In the genomic region with DNA sequence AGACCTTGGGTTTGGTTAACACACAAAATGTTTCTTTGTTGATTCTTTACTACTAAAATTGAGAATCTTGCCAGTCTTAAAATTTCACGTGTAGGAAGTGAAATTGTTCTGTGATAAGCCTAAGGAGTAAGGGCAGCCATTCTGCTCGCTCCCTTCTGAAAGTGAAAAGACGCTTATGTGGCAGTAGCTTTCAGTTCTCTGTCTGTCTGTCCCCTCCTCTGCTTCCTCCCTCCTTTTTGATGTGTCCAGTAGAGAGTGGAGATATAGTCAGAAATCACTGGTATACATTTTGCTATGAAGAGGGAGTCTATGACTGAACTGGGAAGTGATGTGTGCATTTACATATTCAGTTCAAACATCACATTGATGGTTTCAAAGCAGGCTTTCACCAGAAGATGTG, we compare ENCODE assay signal across 18 mouse cellular contexts.
"Had no signal": no experiment of that assay in that cellular context is flagged by ENCODE, and none has a peak within 500 bp of the region (broad histone marks: within the 10 kb centered on the region; RNA-seq: fewer than 3 reads in every experiment).

No protein-coding gene starts in this region.

- DNase-seq: lung, embryonic 14.5 days; lung, postnatal 10 days; lung, postnatal 4 days; midbrain, embryonic 14.5 days; retina, postnatal 1 day; right cerebral cortex, adult 18-20 months; right cerebral cortex, postnatal 25 days; right cerebral cortex, postnatal 4 days; spleen, adult 18-20 months; thymus, adult 18-20 months; thymus, postnatal 14 days; thymus, postnatal 36 days had no signal

- H3K4me3 ChIP-seq: midbrain, embryonic 10.5 days; midbrain, embryonic 12.5 days; myocyte; neural tube, embryonic 13.5 days; neural tube, embryonic 15.5 days had no signal

- H3K27ac ChIP-seq: midbrain, embryonic 10.5 days; midbrain, embryonic 12.5 days; neural tube, embryonic 13.5 days; neural tube, embryonic 15.5 days had no signal

- H3K9me3 ChIP-seq: midbrain, embryonic 10.5 days; midbrain, embryonic 12.5 days; neural tube, embryonic 13.5 days; neural tube, embryonic 15.5 days had no signal

- H3K9ac ChIP-seq: lung, embryonic 14.5 days; midbrain, embryonic 12.5 days; neural tube, embryonic 13.5 days; neural tube, embryonic 15.5 days had no signal

- ATAC-seq: midbrain, embryonic 16.5 days had no signal

- H3K27me3 ChIP-seq: midbrain, embryonic 12.5 days; neural tube, embryonic 13.5 days; neural tube, embryonic 15.5 days had no signal

- H3K4me2 ChIP-seq: lung, embryonic 14.5 days; midbrain, embryonic 12.5 days; neural tube, embryonic 13.5 days; neural tube, embryonic 15.5 days had no signal

- H3K4me1 ChIP-seq: midbrain, embryonic 10.5 days; midbrain, embryonic 12.5 days; neural tube, embryonic 13.5 days; neural tube, embryonic 15.5 days had no signal
